Mouse (Mus musculus) midbrain, embryonic 10.5 days (tissue): Measurements from ENCODE around the gene Ifi214. TPM values are rescaled to one million over a fixed set of nuclear protein-coding genes. Genes with fewer than 3 reads are reported as not detected.

Experiments
- microRNA-seq: library from miRNA; unstranded; fragments of <30 nt; microRNA quantifications from one replicate; pipeline ENCODE4, GENCODE M21; 2017
- polyA plus RNA-seq: library from polyadenylated mRNA; unstranded; fragments of >200 nt; fragmentation: Nextera tagmentation; extraction: Ambion mirVana; gene quantifications from 2 replicates; pipeline ENCODE4 v1.2.1, GENCODE M21; 2016

Ifi214 gene
- polyA plus RNA-seq, 1 experiment from 2014 or later = not detected

Small RNA genes lying within 50 kb of the gene (microRNA-seq; reads per million reads assigned to microRNA genes)
- not detected for gene Gm44481

Other genes starting within 250 kb of the Ifi214 start
- 1.6 and 2.4 TPM in 2 replicates for gene Ackr1, start 202.2 kb downstream of the Ifi214 start, polyA plus RNA-seq
- gene Aim2, start 185.1 kb downstream of the Ifi214 start, polyA plus RNA-seq = 6.7 TPM in 2 replicates
- gene Cadm3, start 168.3 kb downstream of the Ifi214 start, polyA plus RNA-seq = 2.0 and 5.3 TPM in 2 replicates
- gene Ifi206, start 44.9 kb downstream of the Ifi214 start, polyA plus RNA-seq = not detected in 2 replicates
- not detected in 2 replicates for gene Ifi213, start 63.3 kb upstream of the Ifi214 start, polyA plus RNA-seq
- not detected in 2 replicates for gene Ifi209, start 95.0 kb upstream of the Ifi214 start, polyA plus RNA-seq
- gene Ifi208, start 137.7 kb upstream of the Ifi214 start, polyA plus RNA-seq = not detected in 2 replicates
- gene Ifi207, start 205.8 kb upstream of the Ifi214 start, polyA plus RNA-seq = 0.16 and 0.65 TPM in 2 replicates
- gene Ifi204, start 231.0 kb upstream of the Ifi214 start, polyA plus RNA-seq = 0.59 and 0.96 TPM in 2 replicates